Mouse (Mus musculus): ENCODE measurements around the gene Zfp784. TPM values are rescaled to one million over a fixed set of nuclear protein-coding genes. Genes with fewer than 3 reads are reported as not detected.

The Zfp784 gene
- polyA plus RNA-seq, 1 experiment from 2014 or later = 7.8 TPM

DNA sequence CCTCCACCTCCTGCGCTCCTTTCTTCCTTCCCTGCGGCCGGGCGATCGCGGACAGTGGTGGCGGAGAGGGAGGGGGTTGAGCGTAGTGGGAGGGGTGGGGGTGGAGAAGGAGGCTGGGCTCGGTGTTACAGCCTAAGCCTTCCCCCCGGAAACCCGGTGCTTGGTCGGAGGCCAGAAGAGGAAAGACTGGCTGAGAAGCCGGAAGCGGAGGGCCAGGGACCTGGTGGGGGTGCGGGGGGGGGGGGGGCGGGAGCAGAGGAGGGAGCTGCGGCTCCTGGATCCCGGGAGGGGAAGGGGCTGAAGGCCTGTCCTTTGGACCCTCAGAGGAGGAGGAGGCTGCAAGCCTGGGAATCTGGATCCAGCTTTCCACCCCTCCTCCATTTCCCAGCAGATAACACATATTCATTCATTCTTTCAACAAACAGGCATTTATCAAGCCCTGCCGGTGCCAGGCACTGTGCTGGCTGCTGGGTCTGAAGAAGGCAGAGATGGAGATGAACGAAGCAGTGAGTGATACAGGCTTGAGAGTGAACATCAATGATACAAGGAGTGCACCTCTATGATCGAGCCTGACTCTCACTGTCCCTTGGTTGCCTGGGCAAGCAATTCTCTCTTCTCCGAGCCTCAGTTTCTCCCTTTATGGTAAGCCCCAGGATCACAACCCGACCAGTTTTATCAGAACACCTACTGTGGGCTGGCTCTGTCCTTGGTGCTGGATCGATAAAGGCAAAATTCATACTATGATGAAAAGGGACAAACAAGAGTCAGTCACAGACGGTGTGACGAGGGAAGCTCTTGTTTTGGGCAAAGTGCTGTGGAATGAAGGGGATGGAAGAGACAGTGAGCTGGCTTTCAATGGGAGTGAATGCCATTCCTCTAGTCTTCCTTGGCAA is 42.0 kb downstream of the Zfp784 start, which contains the start of gene Zfp579:
Gene Zfp579, minus strand, starts transcription at position 156 of the 893 bp plus-strand sequence.
- Histone ChIP-seq H3K9ac (peak within 1 kb of the TSS; percentile 93), H3K4me3 (peak within 1 kb of the TSS; percentile 82), H3K9me3 (no peaks in the 10 kb centered on the region), H3K27me3 (peaks cover 16% of the 10 kb centered on the region), H3K4me1 (replicated peaks) (peaks cover 37% of the 10 kb centered on the region), H3K4me2 (peak within 1 kb of the TSS; percentile 95), H3K27ac (peak within 1 kb of the TSS; percentile 86), H3K36me3 (peaks cover 29% of the 10 kb centered on the region)
- ATAC-seq (ENCODE audit: low FRiP score) = peak; percentile 89
- 5% methylated on average over 17 of the region's 26 CpGs for WGBS

DNA sequence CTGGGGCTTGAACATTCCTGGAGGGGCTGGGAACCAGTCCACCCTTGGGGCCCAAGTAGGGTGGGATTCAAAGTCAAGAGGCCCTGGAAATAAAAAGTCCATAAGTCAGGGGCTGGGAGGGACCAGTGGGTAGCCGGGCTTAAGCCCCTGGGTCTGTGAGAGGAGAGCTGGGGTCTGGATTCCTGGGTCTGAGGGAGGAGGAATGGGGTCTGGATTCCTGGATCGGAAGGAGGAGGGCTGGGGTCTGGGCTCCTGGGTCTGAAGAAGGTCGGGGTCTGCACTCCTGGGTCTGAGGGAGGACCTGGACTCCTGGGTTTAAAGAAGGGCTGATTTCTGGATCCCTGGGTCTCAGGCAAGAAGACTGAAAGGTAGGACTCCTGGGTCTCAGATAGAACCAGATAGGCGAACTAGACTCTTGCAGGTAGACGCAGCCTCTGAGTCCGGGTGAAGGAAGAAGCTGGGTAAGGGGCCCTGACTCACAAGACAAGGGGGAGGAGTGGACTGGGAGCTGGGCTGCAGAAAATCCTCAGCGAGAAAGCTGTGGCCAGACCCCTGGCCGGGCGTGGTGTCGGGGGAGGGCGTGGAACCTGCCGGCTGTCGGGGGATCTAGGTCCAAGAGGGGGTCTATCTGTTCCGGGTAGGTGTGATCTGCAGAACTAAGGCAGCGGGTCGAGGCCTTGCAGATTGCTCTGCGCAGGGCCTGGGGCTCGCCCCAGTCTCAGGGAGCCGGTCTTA is 42.8 kb downstream of the Zfp784 start:
- Histone ChIP-seq H3K4me2 (peak overlapping the region; percentile 95), H3K4me1 (replicated peaks) (peaks cover 37% of the 10 kb centered on the region), H3K4me3 (peak overlapping the region; percentile 82), H3K9me3 (peaks cover 3% of the 10 kb centered on the region; the same call in 1 of the 2 replicates), H3K36me3 (peaks cover 37% of the 10 kb centered on the region), H3K9ac (peak overlapping the region; percentile 93), H3K27ac (peak overlapping the region; percentile 86), H3K27me3 (peaks cover 16% of the 10 kb centered on the region)
- no peak for ATAC-seq (ENCODE audit: low FRiP score)
- WGBS = 8% methylated on average over 19 of the region's 19 CpGs

GRCm38 (mm10) chr7:4993999-4994788 is 44.1 kb downstream of the Zfp784 start:
- peak overlapping the region; percentile 95 for H3K4me2 ChIP-seq
- H3K27me3 ChIP-seq = peaks cover 16% of the 10 kb centered on the region
- no peak overlapping the region for H3K27ac ChIP-seq
- peak overlapping the region; percentile 93 for H3K9ac ChIP-seq
- no peak for ATAC-seq (ENCODE audit: low FRiP score)
- H3K4me3 ChIP-seq = peak overlapping the region; percentile 82
- peaks cover 37% of the 10 kb centered on the region for H3K4me1 ChIP-seq (replicated peaks)
- 47% methylated on average over 59 of the region's 59 CpGs for WGBS
- H3K36me3 ChIP-seq = peaks cover 38% of the 10 kb centered on the region
- H3K9me3 ChIP-seq = peaks cover 7% of the 10 kb centered on the region

DNA sequence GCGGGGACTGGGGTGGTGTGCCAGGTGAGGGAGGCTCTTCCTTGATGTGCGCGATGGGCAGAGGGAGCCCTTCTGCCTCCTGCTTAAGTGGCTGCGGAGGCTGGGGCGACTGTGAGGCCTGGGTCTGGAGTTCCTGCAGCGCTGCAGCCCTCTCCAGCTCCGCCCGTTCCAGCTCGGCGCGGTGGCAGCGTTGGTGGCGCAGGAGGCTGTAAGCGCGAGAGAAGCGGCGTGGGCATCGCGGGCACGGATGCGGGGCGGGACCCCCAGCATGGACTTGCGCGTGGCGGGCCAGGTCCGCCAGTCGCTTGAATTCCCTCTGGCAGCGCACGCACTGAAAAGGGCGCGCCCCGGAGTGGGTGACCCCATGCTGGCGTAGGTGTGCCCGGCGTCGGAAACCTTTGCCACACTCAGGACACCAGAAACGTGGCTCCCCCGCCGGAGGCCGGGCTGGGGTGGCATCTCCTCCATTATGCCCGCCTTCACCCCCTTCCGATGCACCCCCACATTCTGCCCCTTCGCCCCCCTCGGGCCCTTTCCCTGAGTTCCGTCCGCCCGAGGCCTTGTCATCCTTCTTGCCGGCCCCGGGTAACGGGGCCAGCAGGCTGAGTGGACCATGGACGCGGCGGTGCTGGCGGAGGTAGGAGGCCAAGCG is 44.8 kb downstream of the Zfp784 start:
- Histone ChIP-seq H3K9me3 (peaks cover 7% of the 10 kb centered on the region), H3K9ac (peak overlapping the region; percentile 93), H3K4me3 (peak overlapping the region; percentile 82), H3K27me3 (peaks cover 16% of the 10 kb centered on the region), H3K4me2 (peak overlapping the region; percentile 95), H3K36me3 (peaks cover 38% of the 10 kb centered on the region), H3K4me1 (replicated peaks) (peaks cover 37% of the 10 kb centered on the region), H3K27ac (no peak overlapping the region)
- WGBS = 30% methylated on average over 54 of the region's 55 CpGs
- ATAC-seq (ENCODE audit: low FRiP score) = no peak

DNA sequence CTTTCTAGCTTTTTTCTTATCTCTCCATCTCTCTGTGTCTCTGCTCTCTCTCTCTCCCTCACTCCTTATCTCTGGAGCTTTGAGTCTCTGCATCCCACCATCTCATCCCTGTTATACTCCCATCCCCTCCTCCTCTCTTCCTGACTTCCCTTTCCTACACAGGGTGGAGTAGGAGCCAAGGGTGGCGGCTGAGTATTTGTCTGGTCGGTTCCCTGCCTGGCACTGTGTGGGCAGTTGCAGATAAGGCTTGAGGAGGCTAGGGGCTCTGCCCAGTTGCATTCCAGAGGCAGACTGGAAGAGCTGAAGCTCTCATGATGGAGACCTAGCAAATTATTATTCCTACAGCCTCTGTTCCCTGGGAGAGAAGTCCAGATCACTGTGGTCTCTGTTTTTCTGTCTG is 50.0 kb downstream of the Zfp784 start:
- H3K27ac ChIP-seq = no peak overlapping the region
- peaks cover 7% of the 10 kb centered on the region for H3K9me3 ChIP-seq
- no peak overlapping the region for H3K4me3 ChIP-seq
- H3K27me3 ChIP-seq = peaks cover 15% of the 10 kb centered on the region
- no peak for ATAC-seq (ENCODE audit: low FRiP score)
- H3K36me3 ChIP-seq = peaks cover 28% of the 10 kb centered on the region
- H3K9ac ChIP-seq = no peak overlapping the region
- peaks cover 6% of the 10 kb centered on the region for H3K4me1 ChIP-seq (replicated peaks)
- 70% methylated on average over 2 of the region's 2 CpGs for WGBS
- no peak overlapping the region for H3K4me2 ChIP-seq

Other genes with a start within 250 kb of the Zfp784 start
- 2.5 and 3.5 TPM in 2 replicates for gene Tmem238, start 248.8 kb downstream of the Zfp784 start, polyA plus RNA-seq (2015; fragmentation: Nextera tagmentation; extraction: Ambion mirVana)
- 239 and 250 TPM in 2 replicates for gene Rpl28, start 245.6 kb downstream of the Zfp784 start, polyA plus RNA-seq (2015; fragmentation: Nextera tagmentation; extraction: Ambion mirVana)
- 252 and 267 TPM in 2 replicates for gene Ube2s, start 225.9 kb downstream of the Zfp784 start, polyA plus RNA-seq (2015; fragmentation: Nextera tagmentation; extraction: Ambion mirVana)
- 10.9 and 11.6 TPM in 2 replicates for gene Shisa7, start 193.8 kb downstream of the Zfp784 start, polyA plus RNA-seq (2015; fragmentation: Nextera tagmentation; extraction: Ambion mirVana)
- gene Isoc2b, start 168.2 kb downstream of the Zfp784 start, polyA plus RNA-seq (2015; fragmentation: Nextera tagmentation; extraction: Ambion mirVana) = 3.9 and 4.9 TPM in 2 replicates
- gene Isoc2a, start 161.3 kb downstream of the Zfp784 start, polyA plus RNA-seq (2015; fragmentation: Nextera tagmentation; extraction: Ambion mirVana) = 0.75 and 0.78 TPM in 2 replicates
- 0.26 and 0.45 TPM in 2 replicates for gene Gm36210, start 131.9 kb downstream of the Zfp784 start, polyA plus RNA-seq (2015; fragmentation: Nextera tagmentation; extraction: Ambion mirVana)
- 3.6 and 4.9 TPM in 2 replicates for gene Zfp628, start 123.2 kb downstream of the Zfp784 start, polyA plus RNA-seq (2015; fragmentation: Nextera tagmentation; extraction: Ambion mirVana)
- gene Nat14, start 116.4 kb downstream of the Zfp784 start, polyA plus RNA-seq (2015; fragmentation: Nextera tagmentation; extraction: Ambion mirVana) = 25.4 and 27.7 TPM in 2 replicates
- 0.73 and 1.3 TPM in 2 replicates for gene Ssc5d, start 112.7 kb downstream of the Zfp784 start, polyA plus RNA-seq (2015; fragmentation: Nextera tagmentation; extraction: Ambion mirVana)
- 0.25 TPM in 1 of 2 replicates, not detected in the other for gene Sbk2, start 74.0 kb downstream of the Zfp784 start, polyA plus RNA-seq (2015; fragmentation: Nextera tagmentation; extraction: Ambion mirVana)
- gene Sbk3, start 67.3 kb downstream of the Zfp784 start, polyA plus RNA-seq (2015; fragmentation: Nextera tagmentation; extraction: Ambion mirVana) = 0.19 and 0.49 TPM in 2 replicates
- 53.6 and 59.9 TPM in 2 replicates for gene Zfp579, start 42.3 kb downstream of the Zfp784 start, polyA plus RNA-seq (2015; fragmentation: Nextera tagmentation; extraction: Ambion mirVana)
- 7.9 and 9.2 TPM in 2 replicates for gene Zfp524, start 24.0 kb downstream of the Zfp784 start, polyA plus RNA-seq (2015; fragmentation: Nextera tagmentation; extraction: Ambion mirVana)
- 37.7 and 41.9 TPM in 2 replicates for gene Fiz1, start 23.7 kb downstream of the Zfp784 start, polyA plus RNA-seq (2015; fragmentation: Nextera tagmentation; extraction: Ambion mirVana)
- gene Gm44973, start 22.9 kb downstream of the Zfp784 start, polyA plus RNA-seq (2015; fragmentation: Nextera tagmentation; extraction: Ambion mirVana) = 1.4 and 1.8 TPM in 2 replicates
- 5.8 and 6.0 TPM in 2 replicates for gene Zfp865, start 18.1 kb downstream of the Zfp784 start, polyA plus RNA-seq (2015; fragmentation: Nextera tagmentation; extraction: Ambion mirVana)
- gene Ccdc106, start 17.9 kb downstream of the Zfp784 start, polyA plus RNA-seq (2015; fragmentation: Nextera tagmentation; extraction: Ambion mirVana) = 38.7 and 43.5 TPM in 2 replicates
- gene 4632433K11Rik, start 4.3 kb downstream of the Zfp784 start, polyA plus RNA-seq (2015; fragmentation: Nextera tagmentation; extraction: Ambion mirVana) = not detected in 2 replicates
- gene Zfp580, start 13.1 kb upstream of the Zfp784 start, polyA plus RNA-seq (2015; fragmentation: Nextera tagmentation; extraction: Ambion mirVana) = 67.2 and 69.7 TPM in 2 replicates
- gene U2af2, start 23.7 kb upstream of the Zfp784 start, polyA plus RNA-seq (2015; fragmentation: Nextera tagmentation; extraction: Ambion mirVana) = 112 and 114 TPM in 2 replicates
- gene Epn1, start 41.8 kb upstream of the Zfp784 start, polyA plus RNA-seq (2015; fragmentation: Nextera tagmentation; extraction: Ambion mirVana) = 83.8 and 85.6 TPM in 2 replicates
- gene Rfpl4, start 78.5 kb upstream of the Zfp784 start, polyA plus RNA-seq (2015; fragmentation: Nextera tagmentation; extraction: Ambion mirVana) = not detected in 2 replicates
- gene Rasl2-9, start 87.5 kb upstream of the Zfp784 start, polyA plus RNA-seq (2015; fragmentation: Nextera tagmentation; extraction: Ambion mirVana) = 0.22 and 0.52 TPM in 2 replicates
- 0.01 TPM in 1 of 2 replicates, not detected in the other for gene Vmn1r55, start 111.2 kb upstream of the Zfp784 start, polyA plus RNA-seq (2015; fragmentation: Nextera tagmentation; extraction: Ambion mirVana)
- gene Vmn1r56, start 158.3 kb upstream of the Zfp784 start, polyA plus RNA-seq (2015; fragmentation: Nextera tagmentation; extraction: Ambion mirVana) = not detected in 2 replicates
- not detected in 2 replicates for gene Vmn1r57, start 180.0 kb upstream of the Zfp784 start, polyA plus RNA-seq (2015; fragmentation: Nextera tagmentation; extraction: Ambion mirVana)

All from hindbrain, embryonic 13.5 days (tissue).